Mouse (Mus musculus) E14TG2a.4 (cell line): ENCODE measurements around the gene Rtkn2.

ENCODE experiments used
- CTCF ChIP-seq: conservative IDR thresholded peaks from 2 replicates; pipeline ENCODE4 v1.5.1; 2014; ENCODE audit warnings: low read length
- NANOG ChIP-seq: IDR thresholded peaks from 2 replicates; pipeline ENCODE4 v1.6.1; 2014; ENCODE audit warnings: borderline replicate concordance, low read length, mixed read lengths

DNA sequence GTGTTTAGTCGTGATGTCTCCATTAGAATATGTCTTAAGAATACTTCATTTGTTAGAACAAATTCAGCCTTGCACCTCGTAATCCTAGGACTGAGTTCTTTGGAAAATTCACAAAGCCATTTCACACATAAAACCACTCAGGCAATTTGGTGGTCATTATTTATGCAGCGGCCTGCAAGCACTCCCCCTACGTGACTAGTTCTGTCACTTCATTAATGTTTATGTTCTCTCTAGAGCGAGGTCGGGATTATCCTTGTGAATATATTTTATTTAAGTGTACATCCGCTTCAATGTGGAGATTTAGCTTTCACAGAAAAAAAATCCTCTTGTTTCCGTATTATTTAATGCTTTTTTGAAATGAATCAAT lies 81.9 kb downstream of the Rtkn2 start:
- no peak for TF ChIP-seq CTCF
- TF ChIP-seq NANOG: no peak
